Mouse (Mus musculus): ENCODE data around the gene Hipk4. TPM values are rescaled to one million over a fixed set of nuclear protein-coding genes. Genes with fewer than 3 reads are reported as not detected.
A peak's percentile ranks its signal among the peaks of the same experiment; 100 is the strongest.
"Not testable (repeated sequence)": the region's sequence is repeated elsewhere in the genome, so short reads cannot be mapped to it uniquely, and the experiment has no call there.

Hipk4 gene
- polyA plus RNA-seq, 1 experiment = 0.28 TPM

DNA sequence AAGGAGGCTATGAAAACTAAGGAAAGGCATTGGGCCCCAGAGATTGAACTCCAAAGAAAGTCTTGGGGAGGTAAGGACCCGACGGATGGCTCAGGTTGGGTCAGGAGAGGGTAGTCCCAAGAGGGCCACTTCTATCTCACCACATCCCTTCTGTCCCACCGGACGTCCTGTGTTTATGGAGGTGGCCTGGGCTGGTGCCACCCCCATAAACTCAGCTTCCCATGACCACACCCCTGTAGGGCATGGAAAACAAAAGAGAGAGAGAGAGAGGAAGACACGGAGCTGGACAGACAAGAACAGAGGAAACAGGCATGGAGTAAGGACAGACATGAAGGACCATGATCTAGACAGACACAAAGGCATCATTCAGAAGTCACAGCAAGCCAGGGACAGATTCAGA is 29.6 kb upstream of the Hipk4 start:
- DNase-seq (ENCODE audit: low read depth in 1 of 2, low spot score in 2 of 2) = no peak
- Histone ChIP-seq H3K27ac (ENCODE audit: insufficient read depth, low read length) (no peak overlapping the region), H3K4me1 (ENCODE audit: control insufficient read depth, insufficient read depth, insufficient read length) (peaks cover 4% of the 10 kb centered on the region), H3K27me3 (ENCODE audit: control insufficient read depth, insufficient read depth, low read length) (no peaks in the 10 kb centered on the region), H3K36me3 (ENCODE audit: control insufficient read depth, insufficient read depth, low read length) (peaks cover 7% of the 10 kb centered on the region), H3K4me3 (ENCODE audit: extremely low read depth, insufficient read depth, insufficient read length) (no peak overlapping the region)
- TF ChIP-seq POLR2A (IDR thresholded peaks at IDR 0.05; ENCODE audit: low read depth, low read length) = no peak
- no peak for TF ChIP-seq CTCF (IDR thresholded peaks at IDR 0.05; ENCODE audit: extremely low read depth, insufficient read depth, insufficient read length, insufficient replicate concordance)
- WGBS = 68% methylated on average over 5 of the region's 5 CpGs

DNA sequence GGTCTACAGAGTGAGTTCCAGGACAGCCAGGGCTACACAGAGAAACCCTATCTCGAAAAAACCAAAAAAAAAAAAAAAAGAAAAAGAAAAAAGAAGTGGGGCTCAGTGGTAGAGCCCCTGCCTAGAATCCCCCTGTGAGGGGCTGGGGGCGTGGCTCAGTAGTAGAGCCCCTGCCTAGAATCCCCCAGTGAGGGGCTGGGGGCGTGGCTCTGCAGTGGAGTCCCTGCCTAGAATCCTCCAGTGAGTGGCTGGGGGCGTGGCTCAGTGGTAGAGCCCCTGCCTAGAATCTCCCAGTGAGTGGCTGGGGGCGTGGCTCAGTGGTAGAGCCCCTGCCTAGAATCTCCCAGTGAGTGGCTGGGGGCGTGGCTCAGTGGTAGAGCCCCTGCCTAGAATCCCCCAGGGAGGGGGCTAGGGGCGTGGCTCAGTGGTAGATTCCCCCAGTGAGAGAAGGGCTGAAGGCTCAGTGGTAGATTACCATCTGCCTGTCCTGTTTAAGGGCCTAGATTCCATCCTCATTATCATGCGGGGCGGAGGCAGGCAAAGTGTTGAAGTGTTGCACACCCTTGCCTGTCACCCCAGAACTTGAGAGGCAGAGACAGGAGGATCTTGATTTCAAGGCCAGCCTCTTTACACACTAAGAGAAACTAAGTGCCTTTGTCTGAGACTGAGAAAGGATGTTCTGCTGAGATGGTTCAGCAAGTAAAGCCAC is 28.3 kb upstream of the Hipk4 start:
- H3K27ac ChIP-seq (ENCODE audit: insufficient read depth, low read length); H3K36me3 ChIP-seq (ENCODE audit: control insufficient read depth, insufficient read depth, low read length); DNase-seq (ENCODE audit: low read depth in 1 of 2, low spot score in 2 of 2); H3K4me1 ChIP-seq (ENCODE audit: control insufficient read depth, insufficient read depth, insufficient read length); H3K27me3 ChIP-seq (ENCODE audit: control insufficient read depth, insufficient read depth, low read length); H3K4me3 ChIP-seq (ENCODE audit: extremely low read depth, insufficient read depth, insufficient read length): not testable (repeated sequence)
- 89% methylated on average over 8 of the region's 9 CpGs for WGBS

DNA sequence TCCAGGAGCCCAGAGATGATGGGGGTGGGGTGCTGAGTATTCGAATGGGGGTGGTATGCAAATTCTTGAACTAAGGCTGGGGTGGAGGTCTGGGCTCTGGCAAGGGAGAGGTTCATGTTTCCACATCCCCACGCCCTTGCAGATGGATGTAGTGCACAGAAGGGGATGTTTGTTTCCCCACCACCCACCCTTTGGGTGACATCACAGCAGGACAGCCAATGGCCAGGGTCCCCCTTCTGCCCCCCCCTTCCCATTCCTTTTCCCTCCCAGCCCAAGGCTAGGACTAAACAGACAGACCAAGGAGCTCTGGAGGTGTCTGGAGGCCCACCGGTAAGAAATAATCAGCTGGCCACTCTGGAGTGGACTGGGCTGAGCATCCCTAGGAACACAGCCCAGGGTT is 24.0 kb upstream of the Hipk4 start, which contains the start of gene Prx:
TSS of gene Prx (plus strand) at position 289 of the 400 bp plus-strand sequence.
- H3K4me1 ChIP-seq (ENCODE audit: control insufficient read depth, insufficient read depth, insufficient read length) = no peaks in the 10 kb centered on the region
- TF ChIP-seq CTCF (IDR thresholded peaks at IDR 0.05; ENCODE audit: extremely low read depth, insufficient read depth, insufficient read length, insufficient replicate concordance) = no peak
- TF ChIP-seq POLR2A (IDR thresholded peaks at IDR 0.05; ENCODE audit: low read depth, low read length) = no peak
- no peak for DNase-seq (ENCODE audit: low read depth in 1 of 2, low spot score in 2 of 2)
- WGBS = 82% methylated on average over 3 of the region's 3 CpGs
- H3K27ac ChIP-seq (ENCODE audit: insufficient read depth, low read length) = no peak within 1 kb of the TSS
- H3K4me3 ChIP-seq (ENCODE audit: extremely low read depth, insufficient read depth, insufficient read length) = no peak within 1 kb of the TSS
- no peaks in the 10 kb centered on the region for H3K27me3 ChIP-seq (ENCODE audit: control insufficient read depth, insufficient read depth, low read length)
- no peaks in the 10 kb centered on the region for H3K36me3 ChIP-seq (ENCODE audit: control insufficient read depth, insufficient read depth, low read length)

DNA sequence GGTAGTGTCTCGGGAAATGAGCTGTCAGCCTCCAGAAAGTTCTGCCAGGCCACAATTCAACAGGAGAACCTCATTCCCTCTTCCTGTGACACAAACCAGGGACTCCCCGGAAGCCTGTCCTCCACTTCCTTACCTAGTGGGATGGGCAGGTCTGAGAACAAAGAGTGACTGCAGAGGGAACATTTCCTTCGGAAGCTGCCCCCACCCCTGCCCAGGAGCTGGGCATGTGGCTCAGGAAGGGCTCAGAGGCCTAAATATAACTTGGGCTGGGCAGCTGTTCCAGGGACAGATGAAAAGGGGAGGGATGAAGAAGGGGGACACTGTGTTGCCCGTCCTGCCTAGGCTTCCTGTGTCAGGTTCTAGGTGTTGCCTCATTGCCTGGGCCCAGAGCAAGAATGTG is 21.4 kb upstream of the Hipk4 start:
- Histone ChIP-seq H3K36me3 (ENCODE audit: control insufficient read depth, insufficient read depth, low read length) (no peaks in the 10 kb centered on the region), H3K27me3 (ENCODE audit: control insufficient read depth, insufficient read depth, low read length) (no peaks in the 10 kb centered on the region), H3K4me3 (ENCODE audit: extremely low read depth, insufficient read depth, insufficient read length) (no peak overlapping the region), H3K27ac (ENCODE audit: insufficient read depth, low read length) (no peak overlapping the region), H3K4me1 (ENCODE audit: control insufficient read depth, insufficient read depth, insufficient read length) (no peaks in the 10 kb centered on the region)
- TF ChIP-seq POLR2A (IDR thresholded peaks at IDR 0.05; ENCODE audit: low read depth, low read length) (no peak), CTCF (IDR thresholded peaks at IDR 0.05; ENCODE audit: extremely low read depth, insufficient read depth, insufficient read length, insufficient replicate concordance) (no peak)
- no peak for DNase-seq (ENCODE audit: low read depth in 1 of 2, low spot score in 2 of 2)
- WGBS = 80% methylated on average over 4 of the region's 4 CpGs

DNA sequence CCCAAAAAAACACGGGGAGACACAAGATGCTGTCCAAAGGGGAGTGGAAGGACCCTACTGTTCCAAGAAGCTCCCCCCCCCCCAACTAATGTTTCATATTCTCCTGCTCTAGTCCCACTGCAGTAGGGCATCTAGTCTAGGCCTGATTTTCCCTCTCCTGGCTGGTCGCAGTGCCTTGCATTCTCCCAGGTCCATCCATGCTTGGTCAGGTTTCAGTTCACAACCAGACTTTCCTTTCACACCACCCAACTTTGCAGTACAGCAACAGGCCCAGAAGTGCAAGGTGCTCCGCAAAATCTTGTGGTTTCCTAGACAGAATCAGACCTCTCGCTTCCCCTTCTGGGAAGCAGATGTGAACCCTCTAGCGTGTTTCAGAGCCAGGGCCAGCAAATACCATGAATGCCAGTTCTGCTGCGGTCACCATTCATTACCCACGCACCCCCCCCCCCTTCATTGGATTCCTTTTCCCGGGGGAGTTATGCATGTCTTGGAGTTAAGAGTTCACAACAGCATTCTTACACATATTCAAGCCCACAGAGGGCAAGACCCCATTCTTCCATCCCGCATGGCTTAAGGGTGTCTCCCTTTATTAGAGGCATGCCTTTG is 16.2 kb upstream of the Hipk4 start:
- Histone ChIP-seq H3K36me3 (ENCODE audit: control insufficient read depth, insufficient read depth, low read length) (no peaks in the 10 kb centered on the region), H3K27me3 (ENCODE audit: control insufficient read depth, insufficient read depth, low read length) (no peaks in the 10 kb centered on the region), H3K4me1 (ENCODE audit: control insufficient read depth, insufficient read depth, insufficient read length) (peaks cover 7% of the 10 kb centered on the region; the same call in 1 of the 2 replicates), H3K27ac (ENCODE audit: insufficient read depth, low read length) (no peak overlapping the region), H3K4me3 (ENCODE audit: extremely low read depth, insufficient read depth, insufficient read length) (no peak overlapping the region)
- DNase-seq (ENCODE audit: low read depth in 1 of 2, low spot score in 2 of 2) = peak in 1 of 2 experiments; percentile 25
- TF ChIP-seq CTCF (IDR thresholded peaks at IDR 0.05; ENCODE audit: extremely low read depth, insufficient read depth, insufficient read length, insufficient replicate concordance) (no peak), POLR2A (IDR thresholded peaks at IDR 0.05; ENCODE audit: low read depth, low read length) (no peak)
- 16% methylated on average over 9 of the region's 9 CpGs for WGBS

DNA sequence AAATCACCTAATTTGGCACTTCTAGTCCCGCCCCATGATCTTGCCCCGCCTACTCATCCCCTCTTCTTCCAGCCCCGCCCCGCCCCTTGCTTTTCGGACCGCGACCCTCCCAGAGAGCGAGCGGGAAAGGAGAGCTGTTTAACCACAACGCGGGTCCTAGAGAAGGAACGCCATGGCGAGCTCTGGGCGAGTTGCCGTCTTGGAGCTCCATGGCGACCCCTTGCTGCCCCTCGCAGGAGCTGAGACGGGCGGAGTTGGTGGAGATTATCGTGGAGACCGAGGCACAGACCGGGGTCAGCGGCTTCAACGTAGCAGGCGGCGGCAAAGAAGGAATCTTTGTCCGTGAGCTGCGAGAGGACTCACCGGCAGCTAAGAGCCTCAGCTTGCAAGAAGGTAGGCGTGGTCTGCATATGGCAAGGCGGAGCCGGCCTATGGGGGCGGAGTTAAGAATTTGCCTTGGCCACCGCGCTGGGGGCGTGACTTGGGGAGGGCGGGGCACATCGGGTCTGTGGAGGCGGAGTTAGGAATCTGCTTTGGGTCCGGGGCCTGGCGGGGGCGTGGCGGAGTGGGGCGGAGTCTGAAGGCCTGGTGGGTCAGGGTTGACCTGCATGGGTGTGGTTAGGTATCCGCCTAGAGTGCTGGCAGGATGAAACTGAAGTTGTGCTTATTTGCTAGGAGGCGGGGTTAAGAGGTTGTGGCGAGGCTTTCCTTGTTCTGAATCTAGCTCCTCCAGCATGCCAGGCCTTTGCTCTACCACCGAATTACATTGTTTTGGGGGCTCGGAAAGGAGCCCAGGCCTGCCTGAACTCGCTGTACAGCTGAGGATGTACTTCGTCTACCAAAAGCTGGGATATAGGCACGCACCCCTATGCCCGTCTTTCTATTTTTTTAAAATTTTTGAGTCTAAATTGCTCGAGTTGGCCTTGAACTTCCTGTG is 15.1 kb upstream of the Hipk4 start:
- DNase-seq (ENCODE audit: low read depth in 1 of 2, low spot score in 2 of 2) = peak; percentile 92 to 100
- WGBS = under 1% methylated on average over 54 of the region's 54 CpGs
- Histone ChIP-seq H3K27ac (ENCODE audit: insufficient read depth, low read length) (peak overlapping the region; percentile 91), H3K4me3 (ENCODE audit: extremely low read depth, insufficient read depth, insufficient read length) (peak overlapping the region; percentile 63), H3K27me3 (ENCODE audit: control insufficient read depth, insufficient read depth, low read length) (no peaks in the 10 kb centered on the region), H3K4me1 (ENCODE audit: control insufficient read depth, insufficient read depth, insufficient read length) (peaks cover 7% of the 10 kb centered on the region; the same call in 1 of the 2 replicates), H3K36me3 (ENCODE audit: control insufficient read depth, insufficient read depth, low read length) (no peaks in the 10 kb centered on the region)
- TF ChIP-seq POLR2A (IDR thresholded peaks at IDR 0.05; ENCODE audit: low read depth, low read length) = no peak
- no peak for TF ChIP-seq CTCF (IDR thresholded peaks at IDR 0.05; ENCODE audit: extremely low read depth, insufficient read depth, insufficient read length, insufficient replicate concordance)
